Mouse (Mus musculus) kidney, postnatal 36 days (tissue): ENCODE measurements at regions not wholly inside any gene's neighbourhood (a gene's known extent, or its start where the extent isn't known, plus 50 kb on each side); places are given as distances from the start of the nearest gene placed in this dataset.

Experiments
- DNase-seq, 2 experiments: peaks; one replicate each; pipeline ENCODE4 v3.0.0; 2021 to 2022; ENCODE audit warnings: mixed read lengths in 2 of 2

- DNase-seq = peak; percentile 19 to 60
Measured at GRCm38 (mm10) chr14:48330965-48331622, 114.8 kb upstream of the Tmem260 start.

GRCm38 (mm10) chr14:48331623-48332000 is 114.3 kb upstream of the Tmem260 start:
- DNase-seq = no peak

- peak; percentile 37 to 42 for DNase-seq
Measured at GRCm38 (mm10) chr14:48332193-48332592, 113.7 kb upstream of the Tmem260 start.

- DNase-seq = peak in 1 of 2 experiments; percentile 17
Measured at GRCm38 (mm10) chr14:48332660-48333059, 113.3 kb upstream of the Tmem260 start.

- DNase-seq = no peak
Measured at GRCm38 (mm10) chr14:48334106-48334809, 111.7 kb upstream of the Tmem260 start.

- DNase-seq = peak in 1 of 2 experiments; percentile 13
Measured at GRCm38 (mm10) chr14:48339434-48339833, 106.5 kb upstream of the Tmem260 start.

GRCm38 (mm10) chr14:48342944-48343343 is 103.0 kb upstream of the Tmem260 start:
- DNase-seq = no peak

- DNase-seq = no peak
Measured at GRCm38 (mm10) chr14:48345956-48346355, 100.0 kb upstream of the Tmem260 start.

- DNase-seq = no peak
Measured at GRCm38 (mm10) chr14:48349392-48350044, 96.4 kb upstream of the Tmem260 start.

GRCm38 (mm10) chr14:48351652-48352051 is 94.3 kb upstream of the Tmem260 start:
- DNase-seq = no peak

GRCm38 (mm10) chr14:48352825-48353224 is 93.1 kb upstream of the Tmem260 start:
- DNase-seq = no peak

- no peak for DNase-seq
Measured at GRCm38 (mm10) chr14:48354176-48354575, 91.7 kb upstream of the Tmem260 start.

GRCm38 (mm10) chr14:48357441-48357840 is 88.5 kb upstream of the Tmem260 start:
- no peak for DNase-seq

GRCm38 (mm10) chr14:48358487-48359159 is 87.3 kb upstream of the Tmem260 start:
- peak; percentile 42 to 57 for DNase-seq

GRCm38 (mm10) chr14:48361820-48362219 is 84.1 kb upstream of the Tmem260 start:
- DNase-seq = no peak

GRCm38 (mm10) chr14:48367006-48367405 is 78.9 kb upstream of the Tmem260 start:
- DNase-seq = peak; percentile 73 to 90

GRCm38 (mm10) chr14:48370322-48370721 is 75.6 kb upstream of the Tmem260 start:
- peak; percentile 13 to 60 for DNase-seq

- DNase-seq = peak in 1 of 2 experiments; percentile 8
Measured at GRCm38 (mm10) chr14:48371766-48372165, 74.2 kb upstream of the Tmem260 start.

GRCm38 (mm10) chr14:48376112-48376511 is 69.8 kb upstream of the Tmem260 start:
- no peak for DNase-seq
